Mouse (Mus musculus) gastrocnemius, postnatal 36 days (tissue): ENCODE measurements around the gene Smim9. TPM values are rescaled to one million over a fixed set of nuclear protein-coding genes. Genes with fewer than 3 reads are reported as not detected.
A peak's percentile ranks its signal among the peaks of the same experiment; 100 is the strongest.
"Not testable (repeated sequence)": the region's sequence is repeated elsewhere in the genome, so short reads cannot be mapped to it uniquely, and the experiment has no call there.

Experiments
- DNase-seq, 2 experiments: peaks; one replicate each; pipeline ENCODE4 v3.0.0; 2022
- intact Hi-C: fragments of 180-260 bp; cut with DNase I; formaldehyde crosslinking; loops from one replicate; pipeline ENCODE4 v1.15.1; 2025
- long read RNA-seq, 2 experiments: library from polyadenylated mRNA; stranded (forward); transcript quantifications; one replicate each; pipeline ENCODE4 v2.0.0; 2021
- total RNA-seq, 2 experiments: library from RNA; stranded (reverse); gene quantifications; 2 replicates each; pipeline ENCODE4 v1.2.3; 2021

The Smim9 gene
- not detected for total RNA-seq
- long read RNA-seq, experiment 1, result 0 reads
- long read RNA-seq, experiment 2, result 0 reads

- no peak for DNase-seq
- intact Hi-C loops, result no loop called here
Observed at GRCm38 (mm10) chrX:75163670-75164069, at the start of gene Smim9. Gene Smim9 (minus strand): TSS chrX:75163770.

GRCm38 (mm10) chrX:75155576-75156243, 7.9 kb downstream of the Smim9 start:
- intact Hi-C loops, result no loop called here
- peak; percentile 31 to 36 for DNase-seq

- no peak for DNase-seq
- intact Hi-C loops, result no loop called here
Observed at GRCm38 (mm10) chrX:75152249-75152648, 11.3 kb downstream of the Smim9 start.

GRCm38 (mm10) chrX:75150304-75150703, 13.3 kb downstream of the Smim9 start:
- intact Hi-C loops, result no loop called here
- no peak for DNase-seq

GRCm38 (mm10) chrX:75148414-75148813, 15.2 kb downstream of the Smim9 start:
- intact Hi-C loops, result no loop called here
- DNase-seq, result no peak

GRCm38 (mm10) chrX:75143124-75143555, 20.4 kb downstream of the Smim9 start:
- DNase-seq, intact Hi-C loops: not testable (repeated sequence)

GRCm38 (mm10) chrX:75138182-75138581, 25.4 kb downstream of the Smim9 start:
- no peak for DNase-seq
- intact Hi-C loops, result no loop called here

- intact Hi-C loops, result no loop called here
Observed at GRCm38 (mm10) chrX:75137729-75138128, 25.8 kb downstream of the Smim9 start.

GRCm38 (mm10) chrX:75136938-75137337, 26.6 kb downstream of the Smim9 start:
- DNase-seq, result no peak
- intact Hi-C loops, result no loop called here

More at GRCm38 (mm10) chrX:75137729-75138128, 25.8 kb downstream of the Smim9 start:
- no peak for DNase-seq

- intact Hi-C loops, result no loop called here
- DNase-seq, result peak; percentile 66 to 71
Observed at GRCm38 (mm10) chrX:75130467-75131160, 33.0 kb downstream of the Smim9 start, which contains the start of gene Mpp1. Gene Mpp1 (minus strand): TSS chrX:75131016.

GRCm38 (mm10) chrX:75129474-75129873, 34.1 kb downstream of the Smim9 start:
- intact Hi-C loops, result no loop called here
- DNase-seq, result no peak

GRCm38 (mm10) chrX:75128333-75128980, 35.1 kb downstream of the Smim9 start:
- DNase-seq, result no peak

GRCm38 (mm10) chrX:75126893-75127292, 36.7 kb downstream of the Smim9 start:
- intact Hi-C loops, result no loop called here
- DNase-seq, result no peak

More at GRCm38 (mm10) chrX:75128333-75128980, 35.1 kb downstream of the Smim9 start:
- intact Hi-C loops, result no loop called here

GRCm38 (mm10) chrX:75125606-75126005, 38.0 kb downstream of the Smim9 start:
- DNase-seq, result no peak
- intact Hi-C loops, result no loop called here

GRCm38 (mm10) chrX:75115550-75115949, 48.0 kb downstream of the Smim9 start:
- intact Hi-C loops, result no loop called here
- DNase-seq, result no peak

- intact Hi-C loops, result no loop called here
- DNase-seq, result no peak
Observed at GRCm38 (mm10) chrX:75102293-75102692, 61.3 kb downstream of the Smim9 start.

- no peak for DNase-seq
Observed at GRCm38 (mm10) chrX:75098799-75099198, 64.8 kb downstream of the Smim9 start.

GRCm38 (mm10) chrX:75096163-75096770, 67.3 kb downstream of the Smim9 start:
- no peak for DNase-seq
- intact Hi-C loops, result no loop called here

More at GRCm38 (mm10) chrX:75098799-75099198, 64.8 kb downstream of the Smim9 start:
- intact Hi-C loops, result no loop called here
